ENCODE assay signal across 13 mouse cellular contexts in genomic region chr6:91646019-91646418, GRCm38 (mm10). TPM values are rescaled to one million over a fixed set of nuclear protein-coding genes. Genes with fewer than 3 reads are reported as not detected.
DNase-seq lines count a peak whose midpoint lies in the region; ATAC-seq and TF ChIP-seq lines count a peak whose summit lies in the region.
"Had no signal": no experiment of that assay in that cellular context is flagged by ENCODE, and none has a peak within 500 bp of the region (broad histone marks: within the 10 kb centered on the region; RNA-seq: fewer than 3 reads in every experiment).

No protein-coding gene starts in this region.

- peaks cover 21% of the 10 kb centered on the region for H3K4me1 ChIP-seq in embryonic facial prominence, embryonic 14.5 days (ENCODE audit: control insufficient read depth, insufficient read depth, low read length)

- H3K9me3 ChIP-seq in embryonic facial prominence, embryonic 14.5 days (ENCODE audit: control insufficient read depth, low read length): no peaks in the 10 kb centered on the region
- H3K9me3 ChIP-seq: G1E had no signal

- no peak overlapping the region for H3K4me3 ChIP-seq in embryonic facial prominence, embryonic 14.5 days (ENCODE audit: low read depth, low read length)
- H3K4me3 ChIP-seq: megakaryocyte, embryonic 14.5 days had no signal

- no peaks in the 10 kb centered on the region for H3K36me3 ChIP-seq in embryonic facial prominence, embryonic 14.5 days (ENCODE audit: control insufficient read depth, insufficient read depth, low read length)
- H3K36me3 ChIP-seq: G1E had no signal

- WGBS in embryonic facial prominence, embryonic 14.5 days: 32% methylated on average over 10 of the region's 10 CpGs

- TF ChIP-seq CTCF in brain, embryonic 14.5 days (IDR thresholded peaks at IDR 0.05; ENCODE audit: borderline replicate concordance, extremely low read depth, insufficient read depth, insufficient read length): no peak

- no peak overlapping the region for H3K9ac ChIP-seq in embryonic facial prominence, embryonic 14.5 days (ENCODE audit: low read depth, low read length)
- H3K9ac ChIP-seq: liver, embryonic 14.5 days had no signal

- H3K4me2 ChIP-seq in embryonic facial prominence, embryonic 14.5 days (ENCODE audit: low read depth, low read length): no peak overlapping the region

- H3K27ac ChIP-seq in embryonic facial prominence, embryonic 14.5 days (replicated peaks; ENCODE audit: low read depth, low read length): peak overlapping the region; percentile 12; the same call in 1 of the 2 replicates
- H3K27ac ChIP-seq: liver, embryonic 14.5 days had no signal

- intact Hi-C loops in left cerebral cortex, postnatal 4 days (cut with DNase I): no loop called here

- peak; percentile 33 for DNase-seq in kidney, adult 11 months
- no peak for DNase-seq in kidney, adult 8-10 months
- peak; percentile 86 for DNase-seq in brain, embryonic 14.5 days (ENCODE audit: low read depth)
- DNase-seq in embryonic facial prominence, embryonic 14.5 days (ENCODE audit: low spot score): peak; percentile 88
- peak; percentile 50 for DNase-seq in left cerebral cortex, postnatal 4 days
- DNase-seq in lung, postnatal 4 days: no peak
- no peak for DNase-seq in kidney, adult 9 months
- DNase-seq: adrenal gland, postnatal 14 days; gastrocnemius, postnatal 10 days; kidney, postnatal 10 days had no signal

- TF ChIP-seq POLR2A in brain, embryonic 14.5 days (IDR thresholded peaks at IDR 0.05; ENCODE audit: borderline replicate concordance, extremely low read depth, insufficient read depth, insufficient read length, poor library complexity, severe bottlenecking): no peak

- ATAC-seq in embryonic facial prominence, embryonic 14.5 days (ENCODE audit: low read depth): peak; percentile 79

- H3K27me3 ChIP-seq in embryonic facial prominence, embryonic 14.5 days (replicated peaks; ENCODE audit: control insufficient read depth, insufficient read depth, low read length): no peaks in the 10 kb centered on the region

RNA-seq across cellular contexts. Expression of gene Slc6a6, which starts 37.8 kb away (rescaled TPM):
- polyA plus RNA-seq in brain, embryonic 14.5 days (2012; rRNA removed): 67.2 and 96.3 TPM in 2 replicates
- polyA plus RNA-seq in embryonic facial prominence, embryonic 14.5 days (2014; fragmentation: Nextera tagmentation; extraction: Ambion mirVana): 40.8 and 47.5 TPM in 2 replicates
- 100 to 1,000 TPM; 214 to 227 TPM for total RNA-seq in left cerebral cortex, postnatal 4 days (2021)

Comparison
In these comparisons a context has a peak if more than half of its experiments do, and no peak if none do; other contexts are left out.
1. DNase-seq: peak in kidney, adult 11 months (single experiment), brain, embryonic 14.5 days (single experiment), embryonic facial prominence, embryonic 14.5 days (single experiment) and left cerebral cortex, postnatal 4 days (single experiment); none in kidney, adult 8-10 months (0 of 2), lung, postnatal 4 days (0 of 2) and kidney, adult 9 months (single experiment).